In genomic region chr6:96057575-96058159, GRCm38 (mm10) we compare ENCODE assay signal across 26 mouse cellular contexts. TPM values are rescaled to one million over a fixed set of nuclear protein-coding genes. Genes with fewer than 3 reads are reported as not detected.
DNase-seq lines count a peak whose midpoint lies in the region; ATAC-seq and TF ChIP-seq lines count a peak whose summit lies in the region.
"Had no signal": no experiment of that assay in that cellular context is flagged by ENCODE, and none has a peak within 500 bp of the region (broad histone marks: within the 10 kb centered on the region; RNA-seq: fewer than 3 reads in every experiment).

No protein-coding gene starts in this region.

- H3K4me3 ChIP-seq in intestine, embryonic 15.5 days (replicated peaks): no peak overlapping the region
- no peak overlapping the region for H3K4me3 ChIP-seq in intestine, postnatal 0 days (ENCODE audit: low read depth, low read length)
- H3K4me3 ChIP-seq in lung, embryonic 15.5 days: no peak overlapping the region
- no peak overlapping the region for H3K4me3 ChIP-seq in stomach, embryonic 14.5 days (ENCODE audit: low read depth, low read length)
- H3K4me3 ChIP-seq in stomach, postnatal 0 days (ENCODE audit: low read depth, low read length): no peak overlapping the region
- H3K4me3 ChIP-seq in heart, embryonic 12.5 days: no peak overlapping the region
- H3K4me3 ChIP-seq: embryonic facial prominence, embryonic 12.5 days; embryonic facial prominence, embryonic 15.5 days; gastrocnemius, adult 2 months; heart, embryonic 15.5 days; hindbrain, embryonic 10.5 days; hindbrain, embryonic 13.5 days had no signal

- no peaks in the 10 kb centered on the region for H3K9me3 ChIP-seq in intestine, embryonic 15.5 days
- H3K9me3 ChIP-seq in intestine, postnatal 0 days (ENCODE audit: control insufficient read depth): no peaks in the 10 kb centered on the region
- no peaks in the 10 kb centered on the region for H3K9me3 ChIP-seq in lung, embryonic 15.5 days
- H3K9me3 ChIP-seq in stomach, embryonic 14.5 days (ENCODE audit: control insufficient read depth, low read depth, low read length): no peaks in the 10 kb centered on the region
- H3K9me3 ChIP-seq in stomach, postnatal 0 days (ENCODE audit: control insufficient read depth, low read length): no peaks in the 10 kb centered on the region
- H3K9me3 ChIP-seq in heart, embryonic 12.5 days (replicated peaks): no peaks in the 10 kb centered on the region
- H3K9me3 ChIP-seq: embryonic facial prominence, embryonic 12.5 days; embryonic facial prominence, embryonic 15.5 days; heart, embryonic 15.5 days; hindbrain, embryonic 10.5 days; hindbrain, embryonic 13.5 days had no signal

- H3K36me3 ChIP-seq in intestine, embryonic 15.5 days: no peaks in the 10 kb centered on the region
- no peaks in the 10 kb centered on the region for H3K36me3 ChIP-seq in intestine, postnatal 0 days (ENCODE audit: control insufficient read depth, insufficient read depth)
- H3K36me3 ChIP-seq in lung, embryonic 15.5 days: no peaks in the 10 kb centered on the region
- no peaks in the 10 kb centered on the region for H3K36me3 ChIP-seq in stomach, embryonic 14.5 days (ENCODE audit: control insufficient read depth, insufficient read depth, low read length)
- H3K36me3 ChIP-seq in stomach, postnatal 0 days (ENCODE audit: control insufficient read depth, insufficient read depth, low read length): no peaks in the 10 kb centered on the region
- no peaks in the 10 kb centered on the region for H3K36me3 ChIP-seq in heart, embryonic 12.5 days
- H3K36me3 ChIP-seq: embryonic facial prominence, embryonic 12.5 days; embryonic facial prominence, embryonic 15.5 days; heart, embryonic 15.5 days; hindbrain, embryonic 10.5 days; hindbrain, embryonic 13.5 days had no signal

- H3K4me2 ChIP-seq in intestine, embryonic 15.5 days (replicated peaks): no peak overlapping the region
- H3K4me2 ChIP-seq in intestine, postnatal 0 days (replicated peaks; ENCODE audit: low read depth): no peak overlapping the region
- H3K4me2 ChIP-seq in lung, embryonic 15.5 days: no peak overlapping the region
- no peak overlapping the region for H3K4me2 ChIP-seq in stomach, embryonic 14.5 days (replicated peaks; ENCODE audit: low read depth, low read length)
- no peak overlapping the region for H3K4me2 ChIP-seq in stomach, postnatal 0 days (replicated peaks; ENCODE audit: low read depth)
- no peak overlapping the region for H3K4me2 ChIP-seq in heart, embryonic 12.5 days
- H3K4me2 ChIP-seq: embryonic facial prominence, embryonic 12.5 days; embryonic facial prominence, embryonic 15.5 days; heart, embryonic 11.5 days; heart, embryonic 15.5 days; hindbrain, embryonic 13.5 days had no signal

- no peak for TF ChIP-seq CTCF in intestine, postnatal 0 days (IDR thresholded peaks at IDR 0.05; ENCODE audit: low read depth)
- TF ChIP-seq CTCF in stomach, postnatal 0 days (IDR thresholded peaks at IDR 0.05; ENCODE audit: low read depth): no peak

- ATAC-seq in intestine, embryonic 15.5 days: peak; percentile 34; the same call in 1 of the 2 replicates
- no peak for ATAC-seq in intestine, postnatal 0 days
- ATAC-seq in lung, embryonic 15.5 days (ENCODE audit: borderline replicate concordance, extremely low read depth, low FRiP score, low TSS enrichment): peak; percentile 79
- peak; percentile 46; the same call in 1 of the 2 replicates for ATAC-seq in stomach, embryonic 14.5 days (ENCODE audit: insufficient number of reproducible peaks, insufficient read depth, low FRiP score, low read depth)
- peak; percentile 53 for ATAC-seq in stomach, postnatal 0 days (ENCODE audit: low FRiP score, low TSS enrichment)
- no peak for ATAC-seq in heart, embryonic 12.5 days (ENCODE audit: insufficient number of reproducible peaks, low FRiP score)
- ATAC-seq: activated CD4-positive, CD25-positive, alpha-beta regulatory T cell, adult 4 months; forebrain, embryonic 14.5 days; forebrain, postnatal 0 days had no signal

- WGBS in intestine, embryonic 15.5 days: 56% methylated on average over 5 of the region's 5 CpGs
- WGBS in intestine, postnatal 0 days: 41% methylated on average over 5 of the region's 5 CpGs
- 27% methylated on average over 5 of the region's 5 CpGs for WGBS in lung, embryonic 15.5 days
- WGBS in stomach, embryonic 14.5 days: 36% methylated on average over 5 of the region's 5 CpGs
- 26% methylated on average over 5 of the region's 5 CpGs for WGBS in stomach, postnatal 0 days
- WGBS in heart, embryonic 12.5 days: 71% methylated on average over 5 of the region's 5 CpGs

- TF ChIP-seq EP300 in stomach, postnatal 0 days (optimal IDR thresholded peaks at IDR 0.05): no peak

- no peak for DNase-seq in lung, postnatal 10 days
- DNase-seq in stomach, postnatal 0 days (ENCODE audit: low spot score): no peak
- DNase-seq: adrenal gland, postnatal 10 days; adrenal gland, postnatal 36 days; cerebellum, adult 18-20 months; cerebellum, adult 9-11 months; cerebellum, postnatal 25 days; forebrain, postnatal 0 days; gastrocnemius, adult 2 months; gastrocnemius, postnatal 14 days; heart, adult 11 months; heart, postnatal 10 days; heart, postnatal 36 days had no signal

- no peak overlapping the region for H3K27ac ChIP-seq in intestine, embryonic 15.5 days
- H3K27ac ChIP-seq in intestine, postnatal 0 days (ENCODE audit: low read depth, low read length): no peak overlapping the region
- H3K27ac ChIP-seq in lung, embryonic 15.5 days: no peak overlapping the region
- H3K27ac ChIP-seq in stomach, embryonic 14.5 days (ENCODE audit: low read length): no peak overlapping the region
- H3K27ac ChIP-seq in stomach, postnatal 0 days (replicated peaks): no peak overlapping the region
- H3K27ac ChIP-seq in heart, embryonic 12.5 days (ENCODE audit: poor library complexity, severe bottlenecking): no peak overlapping the region
- H3K27ac ChIP-seq: embryonic facial prominence, embryonic 12.5 days; embryonic facial prominence, embryonic 15.5 days; gastrocnemius, adult 2 months; heart, embryonic 15.5 days; hindbrain, embryonic 10.5 days; hindbrain, embryonic 13.5 days had no signal

- H3K27me3 ChIP-seq in intestine, embryonic 15.5 days (replicated peaks): no peaks in the 10 kb centered on the region
- no peaks in the 10 kb centered on the region for H3K27me3 ChIP-seq in intestine, postnatal 0 days (replicated peaks; ENCODE audit: control insufficient read depth, insufficient read depth, low read length)
- H3K27me3 ChIP-seq in lung, embryonic 15.5 days: no peaks in the 10 kb centered on the region
- no peaks in the 10 kb centered on the region for H3K27me3 ChIP-seq in stomach, embryonic 14.5 days (ENCODE audit: control insufficient read depth, insufficient read depth, low read length)
- H3K27me3 ChIP-seq in stomach, postnatal 0 days (ENCODE audit: control insufficient read depth, insufficient read depth, low read length): no peaks in the 10 kb centered on the region
- no peaks in the 10 kb centered on the region for H3K27me3 ChIP-seq in heart, embryonic 12.5 days (replicated peaks)
- H3K27me3 ChIP-seq: embryonic facial prominence, embryonic 12.5 days; embryonic facial prominence, embryonic 15.5 days; heart, embryonic 15.5 days; hindbrain, embryonic 13.5 days had no signal

- no peaks in the 10 kb centered on the region for H3K4me1 ChIP-seq in intestine, embryonic 15.5 days (replicated peaks)
- H3K4me1 ChIP-seq in intestine, postnatal 0 days (replicated peaks; ENCODE audit: control insufficient read depth, insufficient read depth, low read length): no peaks in the 10 kb centered on the region
- no peaks in the 10 kb centered on the region for H3K4me1 ChIP-seq in lung, embryonic 15.5 days
- H3K4me1 ChIP-seq in stomach, embryonic 14.5 days (ENCODE audit: control insufficient read depth, insufficient read depth, low read length): no peaks in the 10 kb centered on the region
- H3K4me1 ChIP-seq in stomach, postnatal 0 days (replicated peaks; ENCODE audit: control insufficient read depth, insufficient read depth): no peaks in the 10 kb centered on the region
- H3K4me1 ChIP-seq in heart, embryonic 12.5 days (replicated peaks): no peaks in the 10 kb centered on the region
- H3K4me1 ChIP-seq: embryonic facial prominence, embryonic 12.5 days; embryonic facial prominence, embryonic 15.5 days; heart, embryonic 15.5 days; hindbrain, embryonic 10.5 days; hindbrain, embryonic 13.5 days had no signal

- no peak overlapping the region for H3K9ac ChIP-seq in intestine, embryonic 15.5 days
- no peak overlapping the region for H3K9ac ChIP-seq in intestine, postnatal 0 days (ENCODE audit: low read depth, low read length)
- H3K9ac ChIP-seq in lung, embryonic 15.5 days: no peak overlapping the region
- no peak overlapping the region for H3K9ac ChIP-seq in stomach, embryonic 14.5 days (replicated peaks; ENCODE audit: low read depth, low read length)
- no peak overlapping the region for H3K9ac ChIP-seq in stomach, postnatal 0 days (ENCODE audit: low read length)
- no peak overlapping the region for H3K9ac ChIP-seq in heart, embryonic 12.5 days
- H3K9ac ChIP-seq: embryonic facial prominence, embryonic 12.5 days; embryonic facial prominence, embryonic 15.5 days; forebrain, postnatal 0 days; heart, embryonic 15.5 days; hindbrain, embryonic 13.5 days had no signal

RNA-seq across cellular contexts. Expression of gene Fam19a1, which starts 55.3 kb away (rescaled TPM):
- polyA plus RNA-seq in intestine, embryonic 15.5 days (2015; fragmentation: Nextera tagmentation; extraction: Ambion mirVana): 6.0 and 6.5 TPM in 2 replicates
- 1.7 and 2.9 TPM in 2 replicates for polyA plus RNA-seq in intestine, postnatal 0 days (2015; fragmentation: Nextera tagmentation; extraction: Ambion mirVana)
- polyA plus RNA-seq in lung, embryonic 15.5 days (2015; fragmentation: Nextera tagmentation; extraction: Ambion mirVana): 1.3 and 1.6 TPM in 2 replicates
- 9.8 and 13.4 TPM in 2 replicates for polyA plus RNA-seq in stomach, embryonic 14.5 days (2014; fragmentation: Nextera tagmentation; extraction: Ambion mirVana)
- polyA plus RNA-seq in stomach, postnatal 0 days (2015; fragmentation: Nextera tagmentation; extraction: Ambion mirVana): 1.1 and 1.8 TPM in 2 replicates
- polyA plus RNA-seq in heart, embryonic 12.5 days (2016; fragmentation: Nextera tagmentation; extraction: Ambion mirVana): 0.27 and 0.39 TPM in 2 replicates
- polyA plus RNA-seq: activated CD4-positive, CD25-positive, alpha-beta regulatory T cell, adult 4 months had no signal

Comparison
In these comparisons a context has a peak if more than half of its experiments do, and no peak if none do; other contexts are left out.
1. ATAC-seq: peak in intestine, embryonic 15.5 days (single experiment), lung, embryonic 15.5 days (single experiment), stomach, embryonic 14.5 days (single experiment) and stomach, postnatal 0 days (single experiment); none in intestine, postnatal 0 days (single experiment) and heart, embryonic 12.5 days (single experiment).